Mouse (Mus musculus) megakaryocyte, embryonic 14.5 days (primary cell): ENCODE data around the gene Ankmy2. TPM values are rescaled to one million over a fixed set of nuclear protein-coding genes. Genes with fewer than 3 reads are reported as not detected.

Experiments used
- H3K27me3 ChIP-seq: replicated peaks from 2 replicates; pipeline ENCODE3; 2012; ENCODE audit warnings: inconsistent platforms
- H3K36me3 ChIP-seq: replicated peaks from 2 replicates; pipeline ENCODE3; 2012; ENCODE audit warnings: low read length, inconsistent platforms, mixed read lengths
- H3K4me1 ChIP-seq: 2 replicates; pipeline ENCODE4 v1.6.1; 2012; ENCODE audit warnings: inconsistent platforms
- H3K4me3 ChIP-seq: replicated peaks from 2 replicates; pipeline ENCODE3; 2012; ENCODE audit warnings: moderate library complexity, mild to moderate bottlenecking, inconsistent platforms
- H3K9me3 ChIP-seq: 2 replicates; pipeline ENCODE4 v1.6.1; 2012; ENCODE audit warnings: inconsistent platforms
- FLI1 ChIP-seq: IDR thresholded peaks from 2 replicates; pipeline ENCODE4 v1.6.1; 2012; ENCODE audit warnings: low read length, inconsistent platforms, mixed read lengths
- GATA1 ChIP-seq: IDR thresholded peaks from 3 replicates; pipeline ENCODE4 v1.6.1; 2012; ENCODE audit warnings: mixed read lengths, low read length, inconsistent platforms, borderline replicate concordance
- polyA plus RNA-seq: library from polyadenylated mRNA; stranded (reverse); fragments of >175 nt; gene quantifications from 2 replicates; pipeline ENCODE4 v1.2.3, GENCODE M21; 2012; ENCODE audit warnings: low replicate concordance; ENCODE audit not compliant: insufficient read depth

The Ankmy2 gene
- polyA plus RNA-seq, 1 experiment = 3.7 TPM

DNA sequence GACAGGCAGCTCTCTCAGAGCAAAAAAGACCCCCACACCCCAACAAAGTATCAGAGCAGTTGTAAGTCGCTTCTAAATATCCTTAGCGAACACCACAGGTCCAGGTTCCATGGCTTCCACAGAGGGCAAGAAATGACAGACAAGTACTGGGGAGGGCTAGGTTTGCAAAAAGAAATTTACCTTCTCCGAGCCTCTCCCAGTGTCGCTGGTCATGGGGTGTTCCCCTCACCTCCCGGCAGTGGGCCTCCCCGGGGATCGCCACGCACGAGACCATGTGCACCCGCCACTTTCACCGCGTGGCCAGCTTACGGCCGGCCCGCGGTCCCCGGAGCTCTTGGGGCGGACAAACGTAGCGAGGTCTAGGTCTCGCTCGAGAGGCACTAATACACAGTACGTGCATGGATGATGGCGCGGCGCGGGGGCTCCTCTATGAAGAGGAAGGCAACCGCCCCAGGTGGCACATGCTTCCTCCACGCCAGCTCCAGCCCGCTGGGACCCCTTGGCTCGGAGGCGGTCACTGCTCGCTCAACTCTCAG lies 745 bp upstream of the Ankmy2 start:
- Histone ChIP-seq H3K36me3 (peaks cover 15% of the 10 kb centered on the region), H3K9me3 (no peaks in the 10 kb centered on the region), H3K4me3 (peak overlapping the region; percentile 98), H3K27me3 (no peaks in the 10 kb centered on the region), H3K4me1 (peaks cover 41% of the 10 kb centered on the region)
- no peak for TF ChIP-seq FLI1

DNA sequence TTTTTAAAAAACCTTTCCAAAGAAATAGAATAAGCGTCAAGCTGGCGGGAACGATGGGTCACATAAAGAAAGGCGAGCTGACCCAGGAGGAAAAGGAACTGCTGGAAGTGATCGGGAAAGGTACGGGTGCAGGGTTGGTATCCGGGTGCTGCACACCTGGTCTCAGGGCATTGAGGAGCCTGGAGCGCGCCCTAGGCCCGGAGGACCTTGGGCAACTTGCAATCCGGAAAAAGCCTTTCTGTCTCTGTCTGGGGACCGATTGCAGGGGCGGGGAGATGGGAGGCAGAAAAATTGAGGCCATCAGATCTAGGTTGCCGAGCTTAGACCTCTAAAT lies 357 bp downstream of the Ankmy2 start:
- Histone ChIP-seq H3K27me3 (no peaks in the 10 kb centered on the region), H3K4me3 (peak overlapping the region; percentile 98), H3K9me3 (no peaks in the 10 kb centered on the region), H3K4me1 (peaks cover 41% of the 10 kb centered on the region), H3K36me3 (peaks cover 21% of the 10 kb centered on the region)
- no peak for TF ChIP-seq GATA1
- no peak for TF ChIP-seq FLI1

DNA sequence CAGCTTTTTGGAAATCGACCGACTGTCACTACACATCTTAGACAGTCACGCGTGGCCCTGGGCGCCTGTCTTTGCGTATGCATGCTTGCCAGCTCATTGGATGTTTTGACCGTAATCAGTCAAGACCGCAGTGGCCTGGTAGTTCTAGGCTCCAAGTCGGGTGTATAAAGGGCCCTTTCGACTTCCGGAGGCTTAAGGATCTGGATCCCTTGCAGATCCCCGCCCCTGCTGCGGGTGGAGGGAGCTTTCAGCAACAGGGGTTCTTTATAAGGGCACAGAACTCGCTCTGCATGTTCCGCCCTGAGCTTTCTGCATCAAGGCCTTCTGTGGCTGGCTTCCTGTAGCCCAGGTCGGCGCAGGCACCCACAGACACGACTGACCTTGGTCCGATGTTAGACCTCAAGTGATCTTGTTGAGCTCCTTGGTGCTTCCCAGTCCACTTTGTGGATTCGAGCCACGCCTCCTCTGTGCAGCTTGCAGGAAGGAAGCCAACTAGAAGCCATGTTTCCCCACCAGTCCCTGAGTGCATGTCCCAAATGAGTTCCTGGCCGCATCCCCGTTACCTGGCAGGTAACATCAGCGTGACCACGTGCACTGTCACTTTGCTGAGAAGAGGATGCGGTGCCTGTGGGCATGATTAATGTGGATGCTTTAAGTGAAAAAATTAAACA lies 859 bp downstream of the Ankmy2 start, which contains the start of gene Bzw2:
TSS of gene Bzw2 (minus strand) at position 443 of the 671 bp plus-strand sequence.
- Histone ChIP-seq H3K4me1 (peaks cover 45% of the 10 kb centered on the region), H3K27me3 (no peaks in the 10 kb centered on the region), H3K36me3 (peaks cover 25% of the 10 kb centered on the region), H3K9me3 (no peaks in the 10 kb centered on the region), H3K4me3 (peak within 1 kb of the TSS; percentile 98)
- TF ChIP-seq FLI1 (no peak), GATA1 (no peak)

- Histone ChIP-seq H3K4me3 (peak overlapping the region; percentile 42), H3K4me1 (peaks cover 36% of the 10 kb centered on the region), H3K9me3 (no peaks in the 10 kb centered on the region), H3K36me3 (peaks cover 63% of the 10 kb centered on the region), H3K27me3 (no peaks in the 10 kb centered on the region)
- no peak for TF ChIP-seq GATA1
Measured at GRCm38 (mm10) chr12:36164126-36164791, 7.3 kb downstream of the Ankmy2 start.

DNA sequence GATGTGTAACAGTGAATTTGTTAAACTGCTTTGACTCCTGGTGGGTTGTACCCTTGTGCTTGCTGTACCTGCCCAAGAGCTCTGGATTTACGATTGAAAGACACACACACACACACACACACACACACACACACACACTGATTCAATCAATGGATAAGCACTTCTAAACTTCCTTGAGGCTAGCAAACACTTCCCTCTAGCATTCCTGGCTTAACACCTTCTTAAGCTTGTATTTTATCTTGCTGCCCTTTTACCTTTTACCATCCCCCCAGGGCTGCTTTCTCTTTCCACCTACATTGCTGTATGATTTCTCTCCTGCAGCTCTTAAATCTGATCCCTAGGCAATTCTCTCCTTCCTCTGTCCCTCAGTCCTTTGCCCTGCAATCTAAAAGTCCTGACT lies 8.4 kb downstream of the Ankmy2 start:
- Histone ChIP-seq H3K4me1 (peaks cover 32% of the 10 kb centered on the region), H3K36me3 (peaks cover 66% of the 10 kb centered on the region), H3K4me3 (no peak overlapping the region), H3K9me3 (no peaks in the 10 kb centered on the region), H3K27me3 (no peaks in the 10 kb centered on the region)
- TF ChIP-seq FLI1 (no peak), GATA1 (no peak)

DNA sequence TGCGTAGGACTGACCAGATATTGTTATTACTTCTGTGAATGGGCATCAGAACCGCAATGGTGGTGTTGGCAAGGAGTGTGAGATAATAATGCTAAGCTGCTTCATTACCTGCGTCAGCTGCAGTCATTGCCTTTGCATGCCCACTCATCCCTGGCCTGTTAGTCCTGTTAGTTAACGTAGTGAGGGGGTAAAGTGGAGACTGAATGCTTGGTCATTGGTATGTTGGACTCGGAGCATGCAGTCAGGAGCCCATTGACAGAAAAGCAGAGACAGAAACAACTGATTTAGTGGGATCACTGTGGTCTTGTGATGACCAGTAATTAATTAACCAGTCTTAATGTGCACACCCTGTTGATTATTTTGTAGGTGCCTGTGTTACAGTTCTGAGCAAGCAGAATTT lies 20.3 kb downstream of the Ankmy2 start:
- Histone ChIP-seq H3K9me3 (no peaks in the 10 kb centered on the region), H3K4me3 (no peak overlapping the region), H3K27me3 (no peaks in the 10 kb centered on the region), H3K36me3 (peaks cover 92% of the 10 kb centered on the region), H3K4me1 (peaks cover 12% of the 10 kb centered on the region)
- TF ChIP-seq GATA1 (no peak), FLI1 (no peak)

DNA sequence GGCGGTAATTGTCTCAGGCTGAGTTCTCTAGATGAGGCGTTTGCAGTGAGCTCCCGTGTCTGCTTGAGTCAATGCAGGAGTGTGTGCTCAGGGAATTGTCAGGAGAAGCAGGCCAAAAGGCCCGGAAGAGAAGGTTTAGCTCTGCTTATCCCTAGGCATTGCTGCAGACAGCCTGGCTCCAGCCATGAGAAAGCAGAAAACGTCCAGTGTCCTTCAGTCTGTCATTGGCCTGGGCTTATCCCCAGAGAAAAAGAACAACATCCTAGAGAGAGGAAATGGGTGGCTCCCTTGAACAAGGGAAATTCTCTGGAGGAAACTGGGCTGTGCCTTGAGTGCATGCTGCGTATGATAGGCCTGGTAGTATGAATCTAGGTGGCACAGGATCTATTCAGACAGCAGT lies 25.7 kb downstream of the Ankmy2 start:
- Histone ChIP-seq H3K36me3 (peaks cover 90% of the 10 kb centered on the region), H3K27me3 (no peaks in the 10 kb centered on the region), H3K9me3 (no peaks in the 10 kb centered on the region), H3K4me3 (peak overlapping the region; percentile 74), H3K4me1 (peaks cover 36% of the 10 kb centered on the region)
- TF ChIP-seq GATA1 = no peak
- TF ChIP-seq FLI1 = no peak

- Histone ChIP-seq H3K4me3 (no peak overlapping the region), H3K36me3 (peaks cover 97% of the 10 kb centered on the region), H3K9me3 (no peaks in the 10 kb centered on the region), H3K4me1 (peaks cover 33% of the 10 kb centered on the region), H3K27me3 (no peaks in the 10 kb centered on the region)
- TF ChIP-seq GATA1 (no peak), FLI1 (no peak)
Measured at GRCm38 (mm10) chr12:36187081-36187480, 30.2 kb downstream of the Ankmy2 start.

DNA sequence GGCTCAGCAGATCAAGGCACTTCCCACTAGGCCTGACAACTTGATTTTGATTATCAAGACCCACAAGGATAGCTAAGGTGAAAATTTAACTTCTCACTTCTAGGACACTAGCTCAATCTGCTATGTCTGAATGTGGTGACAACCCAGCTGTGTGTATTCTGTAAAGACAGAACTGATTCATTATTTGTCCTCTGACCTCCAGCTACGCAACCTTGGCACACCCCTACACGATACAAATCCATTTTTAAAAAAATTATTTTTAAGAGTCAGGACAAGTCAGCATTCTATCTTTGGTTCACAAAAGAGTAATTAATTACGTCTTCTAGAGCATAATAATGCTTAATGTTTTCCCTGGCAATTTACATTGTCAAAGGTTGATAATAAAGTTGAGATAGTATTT lies 32.7 kb downstream of the Ankmy2 start:
- no peak for TF ChIP-seq FLI1
- no peak for TF ChIP-seq GATA1
- Histone ChIP-seq H3K36me3 (peaks cover 98% of the 10 kb centered on the region), H3K4me1 (peaks cover 16% of the 10 kb centered on the region), H3K4me3 (no peak overlapping the region), H3K9me3 (no peaks in the 10 kb centered on the region), H3K27me3 (no peaks in the 10 kb centered on the region)

DNA sequence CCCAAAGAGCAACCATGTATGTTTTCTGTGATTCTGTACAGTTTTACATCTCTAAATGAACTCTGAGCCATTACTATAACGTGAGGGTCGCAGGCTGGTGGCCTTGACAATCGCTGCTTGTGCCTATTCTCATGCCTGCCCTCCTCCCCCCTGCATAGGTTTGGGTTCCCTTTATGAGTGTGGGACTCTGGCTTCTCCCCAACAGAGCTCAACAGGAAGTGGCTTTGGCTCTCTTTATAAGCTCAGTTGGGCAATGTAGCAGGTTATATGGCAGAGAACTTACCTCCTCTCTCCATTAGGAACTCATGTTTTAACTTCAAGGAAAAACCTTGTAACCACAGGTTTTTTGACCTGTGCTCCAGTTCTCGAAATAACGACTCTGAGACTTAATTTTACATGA lies 33.4 kb downstream of the Ankmy2 start:
- Histone ChIP-seq H3K27me3 (no peaks in the 10 kb centered on the region), H3K36me3 (peaks cover 99% of the 10 kb centered on the region), H3K4me1 (peaks cover 16% of the 10 kb centered on the region), H3K9me3 (no peaks in the 10 kb centered on the region), H3K4me3 (no peak overlapping the region)
- TF ChIP-seq GATA1 (no peak), FLI1 (no peak)
